ENCODE assay signal across 8 mouse cellular contexts in the genomic region with DNA sequence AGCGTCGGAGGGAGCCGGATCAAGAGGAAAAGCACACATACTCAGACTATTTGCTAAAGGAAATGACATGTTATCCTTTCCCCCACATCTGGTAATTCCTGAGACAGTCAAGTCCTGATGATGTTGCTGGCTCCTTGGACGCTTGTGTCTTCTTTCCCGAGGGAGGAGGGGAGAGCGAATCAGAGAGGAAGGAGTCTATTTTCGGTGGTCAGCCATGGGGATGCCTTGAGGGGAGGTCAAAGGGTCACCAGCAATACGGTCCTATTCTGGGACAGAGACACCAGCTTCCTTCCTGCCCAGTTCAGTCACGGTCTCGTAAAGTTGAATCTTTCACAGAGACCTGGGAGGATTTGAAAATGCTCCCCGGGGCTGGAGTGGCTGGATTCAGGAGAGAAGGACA.
DNase-seq lines count a peak whose midpoint lies in the region; ATAC-seq lines count a peak whose summit lies in the region.

No protein-coding gene starts in this region.

- no peak overlapping the region for H3K9ac ChIP-seq in lung, embryonic 15.5 days
- H3K9ac ChIP-seq in heart, embryonic 15.5 days: no peak overlapping the region
- no peak overlapping the region for H3K9ac ChIP-seq in stomach, embryonic 16.5 days (ENCODE audit: low read length)

- no peaks in the 10 kb centered on the region for H3K27me3 ChIP-seq in lung, embryonic 15.5 days
- H3K27me3 ChIP-seq in heart, embryonic 15.5 days: no peaks in the 10 kb centered on the region
- no peaks in the 10 kb centered on the region for H3K27me3 ChIP-seq in stomach, embryonic 16.5 days (ENCODE audit: control insufficient read depth, insufficient read depth, low read length)

- peaks cover 14% of the 10 kb centered on the region for H3K4me1 ChIP-seq in lung, embryonic 15.5 days
- H3K4me1 ChIP-seq in heart, embryonic 15.5 days (replicated peaks): peaks cover 11% of the 10 kb centered on the region
- peaks cover 12% of the 10 kb centered on the region for H3K4me1 ChIP-seq in stomach, embryonic 16.5 days (ENCODE audit: control insufficient read depth, insufficient read depth, low read length)

- 45% methylated on average over 11 of the region's 11 CpGs for WGBS in lung, embryonic 15.5 days
- 39% methylated on average over 11 of the region's 11 CpGs for WGBS in heart, embryonic 15.5 days
- WGBS in stomach, embryonic 16.5 days: 62% methylated on average over 11 of the region's 11 CpGs

- H3K4me2 ChIP-seq in lung, embryonic 15.5 days: peak overlapping the region; percentile 24; the same call in 1 of the 2 replicates
- peak overlapping the region; percentile 21; the same call in 1 of the 2 replicates for H3K4me2 ChIP-seq in heart, embryonic 15.5 days
- no peak overlapping the region for H3K4me2 ChIP-seq in stomach, embryonic 16.5 days (ENCODE audit: low read depth, low read length)

- no peak for DNase-seq in lung, postnatal 25 days (ENCODE audit: low spot score)
- peak; percentile 64 to 77 for DNase-seq in kidney, postnatal 36 days
- DNase-seq in frontal cortex, adult 2 months (ENCODE audit: extremely low spot score in 1 of 2, low spot score in 1 of 2): no peak
- DNase-seq in ovary, postnatal 36 days (ENCODE audit: low spot score): no peak

- no peaks in the 10 kb centered on the region for H3K9me3 ChIP-seq in lung, embryonic 15.5 days
- H3K9me3 ChIP-seq in heart, embryonic 15.5 days (replicated peaks): no peaks in the 10 kb centered on the region
- no peaks in the 10 kb centered on the region for H3K9me3 ChIP-seq in stomach, embryonic 16.5 days (replicated peaks; ENCODE audit: control insufficient read depth, low read length)

- H3K36me3 ChIP-seq in lung, embryonic 15.5 days: no peaks in the 10 kb centered on the region
- H3K36me3 ChIP-seq in heart, embryonic 15.5 days: no peaks in the 10 kb centered on the region
- no peaks in the 10 kb centered on the region for H3K36me3 ChIP-seq in stomach, embryonic 16.5 days (ENCODE audit: control insufficient read depth, insufficient read depth, low read length)

- H3K27ac ChIP-seq in lung, embryonic 15.5 days: peak overlapping the region; percentile 84
- peak overlapping the region; percentile 70 for H3K27ac ChIP-seq in heart, embryonic 15.5 days
- peak overlapping the region; percentile 76 for H3K27ac ChIP-seq in stomach, embryonic 16.5 days (ENCODE audit: low read length)

- no peak for ATAC-seq in lung, embryonic 15.5 days (ENCODE audit: borderline replicate concordance, extremely low read depth, low FRiP score, low TSS enrichment)
- peak; percentile 22; the same call in 1 of the 2 replicates for ATAC-seq in heart, embryonic 15.5 days (replicated peaks; ENCODE audit: insufficient number of reproducible peaks, insufficient read depth, low FRiP score, low read depth)
- ATAC-seq in stomach, embryonic 16.5 days (ENCODE audit: insufficient read depth, low FRiP score): no peak
- no peak for ATAC-seq in erythroblast, adult 5-6 weeks (replicated peaks; ENCODE audit: low FRiP score, poor library complexity, severe bottlenecking)

- no peak overlapping the region for H3K4me3 ChIP-seq in lung, embryonic 15.5 days
- no peak overlapping the region for H3K4me3 ChIP-seq in heart, embryonic 15.5 days
- no peak overlapping the region for H3K4me3 ChIP-seq in stomach, embryonic 16.5 days (replicated peaks; ENCODE audit: low read length)

Comparison
In these comparisons a context has a peak if more than half of its experiments do, and no peak if none do; other contexts are left out.
1. DNase-seq: peak in kidney, postnatal 36 days (2 of 2); none in lung, postnatal 25 days (single experiment), frontal cortex, adult 2 months (0 of 2) and ovary, postnatal 36 days (single experiment).
2. Peak in every context shown above with its lines, with median percentiles within 50 percentile points of each other: H3K27ac ChIP-seq.